Comparison of ENCODE assay signal across 11 mouse cellular contexts in the genomic region with DNA sequence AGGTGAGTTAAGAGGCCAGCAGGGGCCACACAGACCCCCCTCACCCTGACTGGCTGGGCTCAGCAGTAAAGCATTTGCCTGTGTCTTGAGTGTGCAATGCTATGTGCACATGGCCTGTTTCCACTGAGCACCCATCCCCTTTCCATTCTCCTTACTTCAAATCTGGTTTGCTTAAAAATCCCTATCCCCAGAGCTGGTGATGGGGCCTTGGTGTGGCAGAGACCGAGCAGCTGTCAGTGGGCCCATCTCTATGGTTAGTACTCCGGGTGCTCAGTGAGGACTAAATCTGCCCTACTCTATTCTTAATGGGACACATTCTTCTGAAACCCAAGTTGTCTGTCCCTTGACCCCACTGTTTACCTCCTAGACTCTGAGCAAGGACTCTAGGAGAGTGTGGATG. TPM values are rescaled to one million over a fixed set of nuclear protein-coding genes. Genes with fewer than 3 reads are reported as not detected.
A peak's percentile ranks its signal among the peaks of the same experiment; 100 is the strongest.
DNase-seq lines count a peak whose midpoint lies in the region; ATAC-seq and TF ChIP-seq lines count a peak whose summit lies in the region.
"Had no signal": no experiment of that assay in that cellular context is flagged by ENCODE, and none has a peak within 500 bp of the region (broad histone marks: within the 10 kb centered on the region; RNA-seq: fewer than 3 reads in every experiment).

No protein-coding gene starts in this region.

- H3K27me3 ChIP-seq in lung, embryonic 15.5 days, result peaks cover 45% of the 10 kb centered on the region
- H3K27me3 ChIP-seq in forebrain, embryonic 12.5 days, result peaks cover 49% of the 10 kb centered on the region
- H3K27me3 ChIP-seq in limb, embryonic 12.5 days, result peaks cover 31% of the 10 kb centered on the region
- peaks cover 36% of the 10 kb centered on the region for H3K27me3 ChIP-seq in neural tube, embryonic 13.5 days

- H3K9ac ChIP-seq in lung, embryonic 15.5 days, result no peak overlapping the region
- no peak overlapping the region for H3K9ac ChIP-seq in forebrain, embryonic 12.5 days
- H3K9ac ChIP-seq in limb, embryonic 12.5 days (replicated peaks), result no peak overlapping the region; the same call in 1 of the 2 replicates
- peak overlapping the region; percentile 96 for H3K9ac ChIP-seq in neural tube, embryonic 13.5 days

- TF ChIP-seq POLR2A in lung, adult 2 months (IDR thresholded peaks at IDR 0.05; ENCODE audit: borderline replicate concordance, extremely low read depth, low read depth, low read length), result no peak

- no peaks in the 10 kb centered on the region for H3K9me3 ChIP-seq in lung, embryonic 15.5 days
- no peaks in the 10 kb centered on the region for H3K9me3 ChIP-seq in forebrain, embryonic 12.5 days
- H3K9me3 ChIP-seq in limb, embryonic 12.5 days, result no peaks in the 10 kb centered on the region
- no peaks in the 10 kb centered on the region for H3K9me3 ChIP-seq in neural tube, embryonic 13.5 days

- no peaks in the 10 kb centered on the region for H3K36me3 ChIP-seq in lung, embryonic 15.5 days
- peaks cover 3% of the 10 kb centered on the region; the same call in 1 of the 2 replicates for H3K36me3 ChIP-seq in forebrain, embryonic 12.5 days (replicated peaks)
- H3K36me3 ChIP-seq in limb, embryonic 12.5 days, result no peaks in the 10 kb centered on the region; the same call in 1 of the 2 replicates
- H3K36me3 ChIP-seq in neural tube, embryonic 13.5 days, result peaks cover 23% of the 10 kb centered on the region; the same call in 1 of the 2 replicates

- no peak overlapping the region for H3K27ac ChIP-seq in lung, embryonic 15.5 days
- H3K27ac ChIP-seq in forebrain, embryonic 12.5 days, result no peak overlapping the region
- H3K27ac ChIP-seq in limb, embryonic 12.5 days, result no peak overlapping the region
- H3K27ac ChIP-seq in neural tube, embryonic 13.5 days (replicated peaks), result 0 out of 2 replicates have a peak overlapping the region, but pooled peaks have one; percentile 13

- no peak for TF ChIP-seq CTCF in lung, adult 2 months (IDR thresholded peaks at IDR 0.05; ENCODE audit: insufficient read depth, low read length)

- WGBS in lung, embryonic 15.5 days, result 46% methylated on average over 2 of the region's 2 CpGs
- WGBS in lung, adult 2 months, result 74% methylated on average over 2 of the region's 2 CpGs
- 74% methylated on average over 2 of the region's 2 CpGs for WGBS in forebrain, embryonic 12.5 days
- WGBS in limb, embryonic 12.5 days, result 62% methylated on average over 2 of the region's 2 CpGs
- 78% methylated on average over 2 of the region's 2 CpGs for WGBS in neural tube, embryonic 13.5 days

- no peak for ATAC-seq in lung, embryonic 15.5 days (ENCODE audit: borderline replicate concordance, extremely low read depth, low FRiP score, low TSS enrichment)
- no peak for ATAC-seq in forebrain, embryonic 12.5 days (ENCODE audit: low FRiP score)
- ATAC-seq in limb, embryonic 12.5 days (ENCODE audit: insufficient number of reproducible peaks, insufficient read depth, low FRiP score, low TSS enrichment, low read depth), result no peak
- ATAC-seq in neural tube, embryonic 13.5 days (ENCODE audit: low read depth), result no peak
- no peak for ATAC-seq in erythroid progenitor cell, adult 5-6 weeks (replicated peaks; ENCODE audit: low FRiP score, poor library complexity, severe bottlenecking)

- H3K4me3 ChIP-seq in lung, embryonic 15.5 days, result no peak overlapping the region
- H3K4me3 ChIP-seq in lung, adult 2 months (replicated peaks; ENCODE audit: extremely low read depth, low read depth, low read length), result no peak overlapping the region
- H3K4me3 ChIP-seq in forebrain, embryonic 12.5 days (replicated peaks), result no peak overlapping the region
- H3K4me3 ChIP-seq in limb, embryonic 12.5 days (replicated peaks), result no peak overlapping the region
- peak overlapping the region; percentile 60 for H3K4me3 ChIP-seq in neural tube, embryonic 13.5 days

- H3K4me1 ChIP-seq in lung, embryonic 15.5 days, result peaks cover 22% of the 10 kb centered on the region
- no peaks in the 10 kb centered on the region for H3K4me1 ChIP-seq in lung, adult 2 months (ENCODE audit: control insufficient read depth, insufficient read depth, low read length)
- H3K4me1 ChIP-seq in forebrain, embryonic 12.5 days, result peaks cover 25% of the 10 kb centered on the region
- H3K4me1 ChIP-seq in limb, embryonic 12.5 days (replicated peaks), result peaks cover 36% of the 10 kb centered on the region
- H3K4me1 ChIP-seq in neural tube, embryonic 13.5 days (replicated peaks), result peaks cover 54% of the 10 kb centered on the region

- peak overlapping the region; percentile 94; the same call in 1 of the 2 replicates for H3K4me2 ChIP-seq in lung, embryonic 15.5 days
- H3K4me2 ChIP-seq in forebrain, embryonic 12.5 days, result peak overlapping the region; percentile 97
- peak overlapping the region; percentile 97 for H3K4me2 ChIP-seq in limb, embryonic 12.5 days
- H3K4me2 ChIP-seq in neural tube, embryonic 13.5 days, result peak overlapping the region; percentile 73

- DNase-seq in lung, adult 2 months, result no peak
- DNase-seq in gastrocnemius, adult 8-10 months (ENCODE audit: low spot score in 2 of 2), result no peak
- DNase-seq in spleen, postnatal 10 days (ENCODE audit: low spot score in 2 of 2), result no peak
- DNase-seq: spleen, adult 18-20 months; thymus, postnatal 14 days had no signal

RNA-seq across cellular contexts. Expression of a gene that starts 2.0 kb away (rescaled TPM):
- polyA plus RNA-seq in lung, embryonic 15.5 days (2015; fragmentation: Nextera tagmentation; extraction: Ambion mirVana), result 1.1 TPM in 2 replicates
- polyA plus RNA-seq in lung, adult 2 months (2012; rRNA removed), result 10.3 and 11.4 TPM in 2 replicates
- polyA plus RNA-seq in forebrain, embryonic 12.5 days (2016; fragmentation: Nextera tagmentation; extraction: Ambion mirVana), result 4.0 and 4.7 TPM in 2 replicates
- 4.6 and 5.5 TPM in 2 replicates for polyA plus RNA-seq in limb, embryonic 12.5 days (2016; fragmentation: Nextera tagmentation; extraction: Ambion mirVana)
- polyA plus RNA-seq in neural tube, embryonic 13.5 days (2015; fragmentation: Nextera tagmentation; extraction: Ambion mirVana), result 6.8 and 7.9 TPM in 2 replicates
- 10 to 100 TPM; 21.3 to 34.2 (median 28.3) TPM for total RNA-seq in gastrocnemius, adult 8-10 months (2022)
- total RNA-seq in erythroid progenitor cell, adult 5-6 weeks (2015; ENCODE audit: low replicate concordance), result not detected in 2 replicates
- not detected in 2 replicates for total RNA-seq in erythroid progenitor cell, adult 5-6 weeks (2017; ENCODE audit: low replicate concordance)
- total RNA-seq: granulocyte monocyte progenitor cell, adult 5-6 weeks had no signal
